Mouse (Mus musculus): Measurements from ENCODE around the gene Gm8926. TPM values are rescaled to one million over a fixed set of nuclear protein-coding genes. Genes with fewer than 3 reads are reported as not detected.

Gm8926 gene
- total RNA-seq (2023) = not detected

GRCm38 (mm10) chr5:11770248-11770647 lies at the start of gene Gm8926:
Gene Gm8926, plus strand, starts transcription at chr5:11770548.

Other genes with a start within 250 kb of the Gm8926 start
- not detected for gene Gm6460, start 175.6 kb upstream of the Gm8926 start, total RNA-seq (2023)
- not detected for gene Gm8922, start 88.6 kb upstream of the Gm8926 start, total RNA-seq (2023)
- gene Gm6465, start 75.0 kb downstream of the Gm8926 start, total RNA-seq (2023) = not detected
- gene 4933402N22Rik, start 147.5 kb downstream of the Gm8926 start, total RNA-seq (2023) = not detected

All from CD8-positive naive resting alpha-beta T cell, adult 57 days (primary cell).